ENCODE assay signal across 9 mouse cellular contexts in genomic region chrX:60825181-60826080, GRCm38 (mm10).
A peak's percentile ranks its signal among the peaks of the same experiment; 100 is the strongest.
DNase-seq lines count a peak whose midpoint lies in the region; ATAC-seq and TF ChIP-seq lines count a peak whose summit lies in the region.
"Had no signal": no experiment of that assay in that cellular context is flagged by ENCODE, and none has a peak within 500 bp of the region (broad histone marks: within the 10 kb centered on the region; RNA-seq: fewer than 3 reads in every experiment).

No protein-coding gene starts in this region.

- H3K27me3 ChIP-seq in heart, embryonic 12.5 days (replicated peaks), result no peaks in the 10 kb centered on the region
- no peaks in the 10 kb centered on the region for H3K27me3 ChIP-seq in heart, postnatal 0 days (ENCODE audit: control insufficient read depth, insufficient read depth, low read length)
- no peaks in the 10 kb centered on the region for H3K27me3 ChIP-seq in midbrain, embryonic 15.5 days (replicated peaks)
- H3K27me3 ChIP-seq: CH12.LX had no signal

- H3K4me1 ChIP-seq in heart, embryonic 12.5 days (replicated peaks), result no peaks in the 10 kb centered on the region
- no peaks in the 10 kb centered on the region for H3K4me1 ChIP-seq in heart, postnatal 0 days (ENCODE audit: control insufficient read depth, insufficient read depth)
- no peaks in the 10 kb centered on the region for H3K4me1 ChIP-seq in midbrain, embryonic 15.5 days

- no peaks in the 10 kb centered on the region for H3K36me3 ChIP-seq in heart, embryonic 12.5 days
- no peaks in the 10 kb centered on the region for H3K36me3 ChIP-seq in heart, postnatal 0 days (replicated peaks; ENCODE audit: control insufficient read depth, insufficient read depth, low read length)
- no peaks in the 10 kb centered on the region for H3K36me3 ChIP-seq in midbrain, embryonic 15.5 days (replicated peaks)

- no peak overlapping the region for H3K4me2 ChIP-seq in heart, embryonic 12.5 days
- no peak overlapping the region for H3K4me2 ChIP-seq in heart, postnatal 0 days (ENCODE audit: low read depth, low read length)
- no peak overlapping the region for H3K4me2 ChIP-seq in midbrain, embryonic 15.5 days

- no peak overlapping the region for H3K4me3 ChIP-seq in heart, embryonic 12.5 days
- no peak overlapping the region for H3K4me3 ChIP-seq in heart, postnatal 0 days (ENCODE audit: low read depth, low read length)
- H3K4me3 ChIP-seq in midbrain, embryonic 15.5 days, result no peak overlapping the region

- H3K27ac ChIP-seq in heart, embryonic 12.5 days (ENCODE audit: poor library complexity, severe bottlenecking), result no peak overlapping the region
- no peak overlapping the region for H3K27ac ChIP-seq in heart, postnatal 0 days (ENCODE audit: low read depth)
- H3K27ac ChIP-seq in midbrain, embryonic 15.5 days, result no peak overlapping the region

- peak; percentile 85 for DNase-seq in heart, adult 11 months
- peak; percentile 3 for DNase-seq in urinary bladder, postnatal 14 days (ENCODE audit: low spot score)
- DNase-seq in urinary bladder, postnatal 25 days (ENCODE audit: low spot score), result no peak
- peak; percentile 6 for DNase-seq in heart, postnatal 0 days (ENCODE audit: low spot score)
- no peak for DNase-seq in urinary bladder, postnatal 10 days (ENCODE audit: low spot score)

- no peak for TF ChIP-seq CTCF in heart, postnatal 0 days (IDR thresholded peaks at IDR 0.05; ENCODE audit: low read depth)

- no peaks in the 10 kb centered on the region for H3K9me3 ChIP-seq in heart, embryonic 12.5 days (replicated peaks)
- no peaks in the 10 kb centered on the region for H3K9me3 ChIP-seq in heart, postnatal 0 days (replicated peaks; ENCODE audit: control insufficient read depth, low read length)
- H3K9me3 ChIP-seq in midbrain, embryonic 15.5 days, result no peaks in the 10 kb centered on the region

- 59% methylated on average over 9 of the region's 9 CpGs for WGBS in heart, embryonic 12.5 days
- 40% methylated on average over 9 of the region's 9 CpGs for WGBS in heart, postnatal 0 days
- WGBS in midbrain, embryonic 15.5 days, result 66% methylated on average over 9 of the region's 9 CpGs

- TF ChIP-seq EP300 in heart, postnatal 0 days (IDR thresholded peaks at IDR 0.05; ENCODE audit: low read depth), result no peak

- H3K9ac ChIP-seq in heart, embryonic 12.5 days, result no peak overlapping the region
- no peak overlapping the region for H3K9ac ChIP-seq in heart, postnatal 0 days (replicated peaks; ENCODE audit: low read depth, low read length)
- H3K9ac ChIP-seq in midbrain, embryonic 15.5 days, result no peak overlapping the region

- ATAC-seq in heart, embryonic 12.5 days (ENCODE audit: insufficient number of reproducible peaks, low FRiP score), result no peak
- peak; percentile 75 for ATAC-seq in heart, postnatal 0 days (ENCODE audit: insufficient read depth, low read depth)
- peak; percentile 83 for ATAC-seq in midbrain, embryonic 15.5 days (replicated peaks)
- ATAC-seq in megakaryocyte, adult 5-6 weeks (ENCODE audit: poor library complexity, severe bottlenecking), result no peak

Comparison
In these comparisons a context has a peak if more than half of its experiments do, and no peak if none do; other contexts are left out.
1. DNase-seq: peak in heart, adult 11 months (single experiment), urinary bladder, postnatal 14 days (single experiment) and heart, postnatal 0 days (single experiment); none in urinary bladder, postnatal 25 days (single experiment) and urinary bladder, postnatal 10 days (single experiment).
2. ATAC-seq: peak in heart, postnatal 0 days (single experiment) and midbrain, embryonic 15.5 days (single experiment); none in heart, embryonic 12.5 days (single experiment) and megakaryocyte, adult 5-6 weeks (single experiment).